Mouse (Mus musculus) ES-E14 (cell line): ENCODE data around the gene Mzt1. TPM values are rescaled to one million over a fixed set of nuclear protein-coding genes. Genes with fewer than 3 reads are reported as not detected.
A peak's percentile ranks its signal among the peaks of the same experiment; 100 is the strongest.

Experiments
- DNase-seq: peaks from one replicate; pipeline ENCODE4 v3.0.0-alpha.2; 2013; ENCODE audit warnings: low read depth, low spot score
- H3K27ac ChIP-seq: 2 replicates; pipeline ENCODE4 v1.5.1; 2012; ENCODE audit warnings: low read depth, mild to moderate bottlenecking, low read length, moderate library complexity, mixed read lengths; ENCODE audit not compliant: poor library complexity, insufficient read depth, severe bottlenecking
- H3K36me3 ChIP-seq: 2 replicates; pipeline ENCODE4 v1.6.1; 2012; ENCODE audit warnings: mild to moderate bottlenecking, low read length, moderate library complexity, mixed read lengths; ENCODE audit not compliant: control insufficient read depth, poor library complexity, insufficient read depth, severe bottlenecking
- H3K4me1 ChIP-seq, 2 experiments: fragments of 150-350 bp in 1 of 2; sonication (generic) in 1 of 2; 2 replicates each; pipeline ENCODE4 v1.6.1; 2012; ENCODE audit warnings: low read length in 2 of 2, mild to moderate bottlenecking in 1 of 2, mixed read lengths in 1 of 2; ENCODE audit not compliant: control insufficient read depth in 2 of 2, insufficient read depth in 2 of 2, poor library complexity in 1 of 2
- H3K4me3 ChIP-seq, 2 experiments: fragments of 150-350 bp in 1 of 2; sonication (generic) in 1 of 2; 2 replicates each; pipeline ENCODE4 v1.5.1; 2012; ENCODE audit warnings: low read length in 2 of 2, low read depth in 1 of 2, mild to moderate bottlenecking in 1 of 2, mixed read lengths in 1 of 2; ENCODE audit not compliant: insufficient read depth in 1 of 2, poor library complexity in 1 of 2, severe bottlenecking in 1 of 2
- H3K9ac ChIP-seq: 2 replicates; pipeline ENCODE4 v1.6.1; 2012; ENCODE audit warnings: low read depth, mild to moderate bottlenecking, low read length, mixed read lengths; ENCODE audit not compliant: poor library complexity, insufficient read depth, severe bottlenecking
- H3K9me3 ChIP-seq: fragments of 150-350 bp; sonication (generic); 2 replicates; pipeline ENCODE4 v1.6.1; 2012; ENCODE audit warnings: low read depth, mild to moderate bottlenecking, low read length; ENCODE audit not compliant: control insufficient read depth, insufficient read depth
- CHD2 ChIP-seq: IDR thresholded peaks from 2 replicates; pipeline ENCODE4 v1.6.1; 2014; ENCODE audit warnings: mild to moderate bottlenecking, low read depth, low read length, inconsistent platforms
- HCFC1 ChIP-seq: IDR thresholded peaks from 2 replicates; pipeline ENCODE4 v1.6.1; 2012; ENCODE audit warnings: low read length, inconsistent platforms, borderline replicate concordance; ENCODE audit not compliant: insufficient read depth
- MAFK ChIP-seq: IDR thresholded peaks from 2 replicates; pipeline ENCODE4 v1.6.1; 2014; ENCODE audit warnings: mild to moderate bottlenecking, low read depth, low read length, inconsistent platforms; ENCODE audit not compliant: insufficient read depth
- ZC3H11A ChIP-seq: IDR thresholded peaks from 2 replicates; pipeline ENCODE4 v1.6.1; 2012; ENCODE audit warnings: low read depth, mild to moderate bottlenecking, inconsistent platforms, low read length, borderline replicate concordance
- ZNF384 ChIP-seq: IDR thresholded peaks from 2 replicates; pipeline ENCODE4 v1.6.1; 2012; ENCODE audit warnings: low read depth, low read length, inconsistent platforms
- in situ Hi-C, 2 experiments: fragments of 600-800 bp; cut with MboI; formaldehyde crosslinking; loops; one replicate each; pipeline ENCODE4 v1.15.1; 2025; ENCODE audit warnings: low sequenced_read_pairs in 2 of 2, inconsistent platforms in 1 of 2; ENCODE audit not compliant: unreplicated experiment in 2 of 2
- total RNA-seq: library from RNA; depleted of rRNA; stranded (reverse); fragments of 300-350 nt; gene quantifications from 2 replicates; pipeline ENCODE4 v1.2.3, GENCODE M21; 2012

Mzt1 gene
- total RNA-seq, 1 experiment, result 18.5 TPM

DNA sequence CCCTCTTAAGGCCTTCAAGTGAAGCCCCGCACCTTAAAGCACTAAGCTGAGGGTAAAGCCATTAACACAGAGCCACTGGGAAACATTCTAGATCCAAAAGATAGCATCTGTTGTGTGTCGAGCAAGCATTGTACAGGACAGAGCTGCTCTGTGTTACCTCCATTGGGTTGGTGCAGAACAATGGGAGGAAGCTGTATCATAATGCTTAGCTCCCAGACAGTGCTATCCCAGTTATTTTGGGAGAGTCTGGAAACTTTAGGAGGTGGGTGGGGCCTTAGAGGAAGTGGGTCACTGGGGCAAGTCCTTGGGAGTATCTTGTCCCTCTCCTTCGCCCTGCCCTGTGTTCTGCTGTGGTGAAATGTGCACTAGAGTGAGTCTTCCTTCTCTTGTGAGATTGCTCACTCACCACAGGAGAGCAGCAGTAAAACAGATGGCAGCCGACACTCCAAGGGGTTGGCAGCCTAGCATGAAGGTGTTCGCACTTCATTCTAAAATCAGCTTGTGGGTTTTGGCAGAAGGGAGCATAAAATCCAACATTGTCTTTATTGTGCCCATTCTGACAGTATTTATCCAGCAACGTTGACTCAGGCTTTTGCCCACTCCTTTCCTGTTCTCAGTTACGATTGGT is 13.1 kb upstream of the Mzt1 start:
- in situ Hi-C loops, result no loop called here
- no peak for DNase-seq
- H3K36me3 ChIP-seq, result peaks cover 23% of the 10 kb centered on the region

DNA sequence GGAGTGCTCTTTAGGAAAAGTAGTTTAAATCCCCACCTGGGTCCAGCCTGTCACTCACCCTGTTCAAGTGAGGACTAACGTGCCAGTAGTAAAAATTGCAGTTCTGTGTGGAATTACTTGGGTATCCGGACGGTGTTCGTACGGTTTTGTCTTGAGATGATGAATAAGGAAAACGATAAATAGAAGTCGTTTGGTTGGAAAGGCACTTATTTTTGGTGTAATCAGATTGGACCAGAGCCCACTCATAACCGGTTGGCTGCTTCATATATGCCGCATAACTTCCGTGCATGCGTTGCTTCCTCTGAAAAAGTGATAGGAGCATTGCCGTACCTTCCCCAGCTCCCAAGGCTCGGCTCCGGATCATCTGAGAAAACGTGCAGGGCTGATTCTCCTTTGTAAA is 848 bp upstream of the Mzt1 start:
- Histone ChIP-seq H3K9me3 (no peaks in the 10 kb centered on the region), H3K36me3 (peaks cover 2% of the 10 kb centered on the region; the same call in 1 of the 2 replicates), H3K27ac (no peak overlapping the region; the same call in 1 of the 2 replicates), H3K4me3 (peak overlapping the region; percentile 95 to 98), H3K4me1 (peaks cover 0 to 5% of the 10 kb centered on the region in 2 experiments; a peak in 3 of 4 replicates), H3K9ac (peak overlapping the region; percentile 91)
- in situ Hi-C loops, result no loop called here
- TF ChIP-seq ZC3H11A (no peak), CHD2 (no peak), MAFK (no peak), HCFC1 (no peak), ZNF384 (no peak)
- DNase-seq, result no peak

More for the DNA sequence above, 13.1 kb upstream of the Mzt1 start:
- Histone ChIP-seq H3K4me1 (peaks cover 0 to 1% of the 10 kb centered on the region in 2 experiments; a peak in 1 of 4 replicates), H3K9me3 (no peaks in the 10 kb centered on the region), H3K4me3 (no peak overlapping the region), H3K27ac (no peak overlapping the region), H3K9ac (no peak overlapping the region)
- TF ChIP-seq HCFC1 (no peak), ZC3H11A (no peak), CHD2 (no peak), MAFK (no peak), ZNF384 (no peak)

GRCm38 (mm10) chr14:99045378-99046030 is 430 bp downstream of the Mzt1 start:
- Histone ChIP-seq H3K9ac (peak overlapping the region; percentile 96), H3K9me3 (no peaks in the 10 kb centered on the region), H3K4me3 (peak overlapping the region; percentile 95 to 99), H3K27ac (peak overlapping the region; percentile 73), H3K4me1 (peaks cover 0 to 8% of the 10 kb centered on the region in 2 experiments; a peak in 3 of 4 replicates), H3K36me3 (no peaks in the 10 kb centered on the region; the same call in 1 of the 2 replicates)
- in situ Hi-C loops, result no loop called here
- DNase-seq, result no peak
- TF ChIP-seq HCFC1 (no peak), ZC3H11A (no peak), MAFK (no peak), CHD2 (no peak), ZNF384 (no peak)

DNA sequence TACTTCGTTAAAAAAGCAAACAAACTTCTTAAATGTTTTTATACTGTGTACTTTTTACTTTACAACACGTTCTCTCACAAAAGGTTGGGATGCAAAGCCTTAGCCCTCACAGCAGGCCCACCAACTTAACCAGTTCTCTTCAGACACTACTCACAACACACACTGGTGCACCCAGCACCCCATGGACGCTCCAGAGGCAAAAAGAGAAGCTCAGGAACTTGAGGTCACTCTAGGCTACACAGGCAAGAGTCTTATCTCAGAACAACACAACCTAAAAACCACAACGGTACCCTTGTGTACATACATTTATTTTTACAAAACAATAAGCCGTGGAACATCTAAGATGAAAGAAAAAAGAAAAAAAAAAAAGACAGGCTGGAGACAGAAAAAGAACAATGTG is 1.2 kb downstream of the Mzt1 start:
- Histone ChIP-seq H3K9me3 (no peaks in the 10 kb centered on the region), H3K9ac (peak overlapping the region; percentile 36; the same call in 1 of the 2 replicates), H3K36me3 (no peaks in the 10 kb centered on the region; the same call in none of the 2 replicates), H3K27ac (no peak overlapping the region), H3K4me3 (peak overlapping the region; percentile 95 to 99), H3K4me1 (peaks cover 6 to 8% of the 10 kb centered on the region in 2 experiments)
- no peak for DNase-seq
- in situ Hi-C loops, result no loop called here
- TF ChIP-seq ZC3H11A (no peak), MAFK (no peak), HCFC1 (no peak), ZNF384 (no peak), CHD2 (no peak)
